Mouse (Mus musculus) cortical plate, adult 2 months (tissue): ENCODE results near the gene Tub.

Experiments
- CTCF ChIP-seq: fragments of 200-500 bp; IDR thresholded peaks from 2 replicates; pipeline ENCODE4 v1.5.1; 2011; ENCODE audit warnings: mild to moderate bottlenecking, control low read depth, low read length; ENCODE audit not compliant: insufficient read depth; ENCODE audit errors: extremely low read depth
- POLR2A ChIP-seq: fragments of 200-500 bp; IDR thresholded peaks from 2 replicates; pipeline ENCODE4 v1.6.1; 2011; ENCODE audit warnings: mild to moderate bottlenecking, low read length, control low read depth; ENCODE audit not compliant: insufficient read depth; ENCODE audit errors: extremely low read depth

DNA sequence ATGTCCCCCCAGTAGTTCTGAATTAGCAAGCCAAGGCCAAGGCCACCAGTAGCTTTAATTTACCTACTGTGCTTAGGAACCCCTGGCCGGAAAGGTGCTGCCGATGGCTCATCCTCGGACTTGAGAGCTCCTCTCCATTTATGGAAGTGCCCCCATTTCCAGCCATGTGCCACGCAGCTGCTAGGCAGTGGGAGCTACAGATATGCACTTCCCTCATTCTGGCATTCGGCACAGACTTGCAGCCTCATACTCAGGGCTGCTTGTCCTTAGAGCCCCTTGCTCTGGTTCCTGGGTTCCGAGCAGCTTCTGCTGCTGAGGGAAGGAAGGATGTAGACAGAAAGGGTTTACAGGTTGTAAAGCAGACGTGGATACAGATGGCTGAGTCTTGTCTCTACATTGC is 64.7 kb downstream of the Tub start:
- TF ChIP-seq CTCF (no peak), POLR2A (no peak)
